Mouse (Mus musculus) embryonic fibroblast, embryonic 13.5 days (primary cell): ENCODE results near the gene Snx30. TPM values are rescaled to one million over a fixed set of nuclear protein-coding genes. Genes with fewer than 3 reads are reported as not detected.

Source experiments
- H3K27ac ChIP-seq: 2 replicates; pipeline ENCODE4 v1.5.1; 2012; ENCODE audit warnings: low read length, control low read depth, inconsistent platforms; ENCODE audit not compliant: insufficient read depth
- H3K4me1 ChIP-seq: 2 replicates; pipeline ENCODE4 v1.6.1; 2011; ENCODE audit warnings: low read length; ENCODE audit not compliant: control insufficient read depth, insufficient read depth
- H3K4me3 ChIP-seq: 2 replicates; pipeline ENCODE4 v1.5.1; 2011; ENCODE audit warnings: mild to moderate bottlenecking, control low read depth, low read length; ENCODE audit not compliant: insufficient read depth
- CTCF ChIP-seq: IDR thresholded peaks from 2 replicates; pipeline ENCODE4 v1.5.1; 2011; ENCODE audit warnings: mild to moderate bottlenecking, control low read depth, low read length, moderate library complexity, borderline replicate concordance; ENCODE audit not compliant: insufficient read depth
- POLR2A ChIP-seq: IDR thresholded peaks from 2 replicates; pipeline ENCODE4 v1.6.1; 2011; ENCODE audit warnings: low read depth, mild to moderate bottlenecking, control low read depth, low read length, moderate library complexity
- polyA plus RNA-seq: library from polyadenylated mRNA; stranded (reverse); fragments of >200 nt; gene quantifications from 2 replicates; pipeline ENCODE4 v1.2.4, GENCODE M21; 2011; ENCODE audit warnings: low read depth; ENCODE audit not compliant: missing spikeins, insufficient read length

Gene Snx30
- polyA plus RNA-seq, 1 experiment: 14.7 TPM

DNA sequence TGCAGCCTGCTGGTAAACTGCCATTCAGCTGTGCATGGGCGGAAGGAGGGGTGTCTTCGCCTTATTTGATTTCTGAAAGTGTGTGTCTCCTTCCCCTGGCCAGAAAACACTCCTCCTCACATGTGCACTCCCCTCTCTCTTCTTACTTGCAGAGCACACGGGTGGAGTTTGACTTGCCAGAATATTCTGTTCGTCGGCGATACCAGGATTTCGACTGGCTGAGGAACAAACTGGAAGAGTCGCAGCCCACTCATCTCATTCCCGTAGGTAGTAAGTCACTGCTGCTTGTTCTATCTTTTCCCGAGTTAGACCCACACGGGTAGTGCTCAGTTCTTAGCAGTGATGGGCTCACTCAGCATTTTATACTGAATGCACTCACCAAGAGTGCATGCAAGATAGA is 62.4 kb downstream of the Snx30 start:
- peaks cover 14% of the 10 kb centered on the region for H3K4me1 ChIP-seq
- H3K27ac ChIP-seq: no peak overlapping the region
- no peak overlapping the region for H3K4me3 ChIP-seq
- TF ChIP-seq POLR2A (no peak), CTCF (no peak)

DNA sequence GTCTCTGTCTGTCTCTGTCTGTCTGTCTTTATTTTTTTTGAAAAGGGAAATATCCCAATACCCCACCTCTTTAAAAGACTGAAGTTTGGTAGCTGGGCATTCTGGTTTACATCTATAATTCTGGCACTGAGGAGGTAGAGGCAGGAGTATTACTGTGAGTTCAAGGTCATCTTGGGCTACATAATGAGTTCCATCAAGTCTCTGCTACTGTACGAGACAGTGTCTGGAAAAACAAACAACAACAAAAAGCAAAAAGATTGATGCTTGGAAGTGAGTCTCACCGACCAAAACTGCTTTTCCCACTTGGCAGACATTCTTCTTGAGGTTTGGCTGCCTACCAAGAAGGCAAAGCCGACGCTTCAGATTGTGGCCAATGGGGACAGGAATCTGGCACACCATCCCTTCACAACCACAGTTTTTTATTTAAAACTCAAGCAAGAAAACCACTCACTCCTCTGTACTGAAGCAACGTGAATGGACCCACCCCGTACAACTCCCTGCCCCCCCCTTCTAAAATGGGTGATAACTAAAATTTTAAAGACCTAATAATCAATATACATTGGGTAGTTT is 63.9 kb downstream of the Snx30 start:
- Histone ChIP-seq H3K27ac (peak overlapping the region; percentile 97), H3K4me3 (no peak overlapping the region), H3K4me1 (peaks cover 18% of the 10 kb centered on the region)
- TF ChIP-seq POLR2A (no peak), CTCF (no peak)

DNA sequence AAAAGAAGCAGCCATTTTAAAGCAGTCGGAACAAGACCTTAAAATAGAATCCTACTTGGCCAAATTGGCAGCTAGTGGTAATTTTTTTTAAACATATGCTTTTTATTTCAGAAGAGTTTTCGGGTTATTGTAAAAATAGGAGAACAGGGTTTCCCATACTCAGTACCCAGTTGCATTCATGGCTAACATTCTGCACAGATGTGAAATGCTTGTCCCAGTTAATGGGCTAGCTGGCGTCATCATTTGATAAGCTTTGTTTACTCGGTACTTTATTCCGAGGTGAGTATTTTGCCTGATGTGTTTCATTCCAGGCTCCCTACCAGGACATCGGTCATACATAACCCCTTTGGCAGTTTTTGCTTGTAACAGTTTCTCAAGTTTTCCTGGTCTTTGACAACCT is 64.8 kb downstream of the Snx30 start:
- TF ChIP-seq POLR2A (no peak), CTCF (no peak)
- Histone ChIP-seq H3K4me1 (peaks cover 18% of the 10 kb centered on the region), H3K27ac (peak overlapping the region; percentile 97), H3K4me3 (no peak overlapping the region)

DNA sequence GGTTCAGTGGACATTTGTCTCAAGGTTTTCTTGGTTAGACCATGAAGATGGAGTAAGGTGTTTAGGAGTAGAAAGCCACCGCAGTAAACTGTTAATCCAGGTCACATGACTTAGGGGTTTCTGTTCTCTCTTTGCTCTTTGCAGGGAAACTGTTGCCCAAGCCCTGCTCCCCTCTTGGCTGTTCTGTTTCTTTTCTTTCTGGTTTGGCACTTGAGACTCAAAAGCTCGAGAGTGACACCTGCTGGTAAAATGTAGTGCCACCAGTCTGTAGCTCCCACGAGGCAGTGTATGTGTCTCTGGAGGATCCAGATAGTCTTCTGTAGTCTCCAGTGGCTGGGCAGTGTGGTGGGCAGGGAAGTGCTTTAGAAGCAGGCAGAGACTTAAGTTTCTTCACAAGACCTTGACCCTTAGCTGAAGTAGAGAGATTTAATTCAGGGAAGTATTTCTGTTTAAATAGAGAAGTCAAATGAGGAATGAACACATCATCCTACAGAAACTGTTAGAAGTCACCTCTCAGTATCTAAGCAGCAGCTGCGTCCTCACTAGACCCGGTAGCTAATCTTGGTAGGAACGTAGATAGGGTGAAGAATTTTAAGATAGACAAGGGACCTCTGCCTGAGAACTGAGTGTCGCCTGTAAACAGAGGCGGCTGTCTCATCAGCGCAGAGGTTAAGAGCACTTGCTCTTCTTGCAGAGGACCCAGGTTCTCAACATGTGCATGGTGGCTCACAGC is 65.4 kb downstream of the Snx30 start:
- peak overlapping the region; percentile 87 for H3K27ac ChIP-seq
- TF ChIP-seq CTCF (0 out of 2 replicates have a peak, but pooled peaks have one; percentile 21), POLR2A (no peak)

DNA sequence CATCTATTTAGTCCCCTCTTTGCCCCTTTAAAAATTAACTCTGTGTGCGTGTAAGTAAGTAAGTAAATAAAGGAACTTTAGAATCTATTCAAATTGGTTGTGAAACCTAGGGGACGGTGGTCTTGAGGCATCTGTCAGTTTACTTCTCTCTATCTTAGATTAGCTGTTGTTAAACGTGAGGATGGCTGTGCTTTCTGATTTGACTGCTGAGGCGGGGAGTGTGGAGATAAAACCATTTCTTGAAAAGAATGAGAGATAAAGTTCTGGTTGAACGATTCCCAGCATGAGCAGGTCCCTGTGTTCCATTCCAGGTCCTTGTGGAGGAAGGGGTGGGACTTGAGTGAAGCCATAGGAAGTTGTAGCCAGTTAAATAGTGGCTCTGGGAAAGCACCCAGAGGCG is 67.6 kb downstream of the Snx30 start:
- Histone ChIP-seq H3K27ac (no peak overlapping the region), H3K4me1 (peaks cover 19% of the 10 kb centered on the region), H3K4me3 (no peak overlapping the region)
- TF ChIP-seq POLR2A: no peak
- no peak for TF ChIP-seq CTCF

More for the DNA sequence above, 65.4 kb downstream of the Snx30 start:
- no peak overlapping the region for H3K4me3 ChIP-seq
- peaks cover 18% of the 10 kb centered on the region for H3K4me1 ChIP-seq

DNA sequence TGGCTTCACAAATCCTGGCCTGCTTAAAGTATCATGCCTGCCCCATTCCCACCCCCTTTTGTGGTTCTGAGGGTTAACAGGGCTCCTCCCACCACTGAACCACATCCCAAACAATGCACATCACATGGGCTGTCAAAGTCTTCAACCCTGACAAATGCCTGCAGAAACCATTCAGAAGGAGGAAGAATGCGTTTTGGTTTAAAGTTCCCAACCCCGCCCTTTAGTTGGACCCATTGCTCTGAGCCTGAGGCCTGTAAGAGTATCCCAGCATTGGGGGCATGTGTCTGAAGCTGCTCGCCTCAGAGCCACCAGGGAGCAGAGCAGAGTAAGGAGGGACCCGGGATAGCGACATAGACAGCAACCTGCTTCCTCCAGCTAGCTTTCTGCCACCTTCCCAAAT is 68.2 kb downstream of the Snx30 start:
- no peak for TF ChIP-seq POLR2A
- no peak for TF ChIP-seq CTCF
- no peak overlapping the region for H3K4me3 ChIP-seq
- no peak overlapping the region for H3K27ac ChIP-seq
- H3K4me1 ChIP-seq: peaks cover 17% of the 10 kb centered on the region

DNA sequence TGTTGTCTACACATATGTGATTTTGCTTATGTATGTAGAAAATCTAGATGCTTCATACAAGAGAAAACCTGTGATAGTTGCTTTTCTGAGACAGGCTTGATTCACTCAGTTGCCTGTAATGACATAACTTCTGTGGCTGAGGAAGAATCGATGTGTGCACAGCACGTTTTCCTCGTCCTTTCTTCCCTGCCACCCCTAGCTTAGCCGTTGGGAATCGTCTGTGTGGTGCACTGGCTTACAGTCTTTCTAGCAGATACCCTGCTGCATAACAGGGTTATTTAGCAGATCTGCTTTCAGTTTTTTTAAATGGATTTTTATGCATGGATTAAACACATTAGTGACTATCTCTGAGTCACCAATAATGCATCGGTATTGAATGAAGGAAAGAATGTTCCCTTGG is 70.9 kb downstream of the Snx30 start:
- no peak for TF ChIP-seq CTCF
- Histone ChIP-seq H3K27ac (peak overlapping the region; percentile 81), H3K4me1 (peaks cover 5% of the 10 kb centered on the region; the same call in 1 of the 2 replicates)

DNA sequence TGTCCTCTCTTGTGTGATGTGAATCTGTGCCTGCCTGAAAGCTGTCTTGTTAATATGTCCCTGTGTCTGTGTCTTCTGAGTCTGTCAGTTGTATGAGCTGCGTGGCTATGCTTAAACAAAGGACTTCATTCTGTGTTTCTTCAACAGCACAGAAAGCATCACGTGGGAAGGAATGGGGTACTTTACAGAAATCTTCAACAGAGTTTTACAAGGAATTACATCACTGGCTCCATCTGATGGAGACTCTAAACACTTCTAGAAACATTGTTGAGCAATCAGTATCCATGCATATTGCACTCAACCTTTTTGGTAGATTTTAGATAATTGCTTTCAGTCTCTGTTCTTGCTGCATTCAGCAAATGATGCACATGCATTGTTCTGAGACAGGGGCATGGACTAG is 71.4 kb downstream of the Snx30 start:
- TF ChIP-seq CTCF (no peak), POLR2A (no peak)
- Histone ChIP-seq H3K4me3 (no peak overlapping the region), H3K27ac (peak overlapping the region; percentile 81), H3K4me1 (peaks cover 5% of the 10 kb centered on the region; the same call in 1 of the 2 replicates)

More for the DNA sequence above, 70.9 kb downstream of the Snx30 start:
- no peak overlapping the region for H3K4me3 ChIP-seq

DNA sequence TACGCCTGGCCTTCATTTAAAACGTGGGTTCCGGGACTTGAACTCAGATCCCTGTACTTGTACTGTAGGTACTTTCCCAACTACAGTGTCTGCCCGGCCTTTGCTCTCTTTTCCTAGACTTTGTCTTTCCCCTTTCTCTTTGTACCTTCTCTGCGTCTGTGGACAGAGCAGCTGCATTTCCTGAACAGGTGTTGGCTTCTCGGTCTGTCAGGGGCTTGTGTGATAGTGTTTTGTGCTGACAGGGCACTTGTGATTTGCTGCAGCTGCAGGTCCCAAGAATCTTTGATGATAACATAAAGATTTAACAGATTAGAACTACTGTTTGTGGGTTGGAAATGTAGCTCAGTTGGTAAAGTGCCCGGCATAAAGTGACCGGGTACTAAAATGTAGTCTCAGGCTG is 73.0 kb downstream of the Snx30 start:
- no peak overlapping the region for H3K27ac ChIP-seq
- no peak overlapping the region for H3K4me3 ChIP-seq
- TF ChIP-seq POLR2A: no peak
- TF ChIP-seq CTCF: no peak
- H3K4me1 ChIP-seq: peaks cover 5% of the 10 kb centered on the region; the same call in 1 of the 2 replicates

DNA sequence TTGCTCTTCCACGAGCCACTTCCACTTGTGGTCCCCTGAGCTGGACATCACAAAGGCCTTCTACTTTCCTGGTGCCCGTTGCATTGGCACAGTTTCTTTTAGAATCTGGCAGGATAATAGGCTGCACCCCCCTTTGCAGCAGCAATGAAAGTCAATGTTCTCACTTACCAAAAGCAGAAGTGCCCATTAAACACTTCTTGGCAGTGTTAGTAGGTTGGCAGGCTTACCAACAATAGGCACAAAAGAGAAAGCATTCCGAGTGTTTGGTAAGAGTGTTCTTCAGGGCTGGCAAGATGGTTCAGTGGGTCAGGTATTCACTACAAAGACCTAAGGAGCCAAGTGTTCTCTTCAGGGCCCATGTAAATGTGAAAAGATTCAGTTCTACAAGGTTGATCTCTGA is 73.8 kb downstream of the Snx30 start:
- peaks cover 2% of the 10 kb centered on the region; the same call in 1 of the 2 replicates for H3K4me1 ChIP-seq
- H3K4me3 ChIP-seq: no peak overlapping the region
- TF ChIP-seq CTCF: no peak
- no peak overlapping the region for H3K27ac ChIP-seq

DNA sequence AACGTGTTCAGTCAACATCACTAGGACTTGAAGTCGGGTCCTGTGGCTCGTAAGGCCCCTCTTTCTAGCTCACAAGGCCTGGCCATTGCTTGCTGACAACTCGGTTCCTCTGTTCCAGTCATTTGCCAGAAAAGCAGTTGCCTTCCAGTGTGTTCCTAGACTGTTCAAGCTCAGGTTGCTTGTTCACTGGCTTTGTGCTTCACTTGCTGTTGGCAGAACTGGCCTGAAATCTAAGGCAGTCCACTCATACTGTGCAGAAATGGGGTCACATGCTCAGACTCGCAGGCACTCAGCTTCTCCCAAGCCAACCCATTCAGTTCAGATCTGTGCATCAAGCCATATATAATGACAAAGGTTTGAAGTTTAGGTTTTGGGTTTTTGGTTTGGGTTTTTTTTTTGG is 75.1 kb downstream of the Snx30 start:
- H3K4me1 ChIP-seq: peaks cover 2% of the 10 kb centered on the region; the same call in 1 of the 2 replicates
- TF ChIP-seq POLR2A: no peak
- TF ChIP-seq CTCF: no peak
- no peak overlapping the region for H3K27ac ChIP-seq
- no peak overlapping the region for H3K4me3 ChIP-seq
